Mouse (Mus musculus): ENCODE data around the gene Strn4. TPM values are rescaled to one million over a fixed set of nuclear protein-coding genes. Genes with fewer than 3 reads are reported as not detected.

Gene Strn4
- polyA plus RNA-seq (2021; fragmentation: Nextera tagmentation) = 39.6 and 117 TPM in 2 replicates
- long read RNA-seq, experiment 1, transcript Strn4-201 (18 exons, 3,535 nt) = major isoform, 51 of 188 reads
- long read RNA-seq, experiment 1, partial matches to known transcripts = 96 of 188 reads
- long read RNA-seq, experiment 1, other reads (novel, unspliced or antisense) = 39 of 188 reads
- long read RNA-seq, experiment 2, transcript Strn4-201 (18 exons, 3,535 nt) = major isoform, 10 of 57 reads
- long read RNA-seq, experiment 2, partial matches to known transcripts = 44 of 57 reads
- long read RNA-seq, experiment 2, other reads (novel, unspliced or antisense) = 2 of 57 reads

GRCm38 (mm10) chr7:16815351-16815941 lies at the start of gene Strn4:
Strn4 (plus strand) TSS chr7:16815889.

GRCm38 (mm10) chr7:16780825-16781554 lies 34.7 kb upstream of the Strn4 start, which contains the start of gene Slc1a5:
Slc1a5 (plus strand) TSS chr7:16781340.

GRCm38 (mm10) chr7:16816475-16817122 lies 910 bp downstream of the Strn4 start, which contains the start of gene Fkrp:
Fkrp (minus strand) TSS chr7:16816732.

DNA sequence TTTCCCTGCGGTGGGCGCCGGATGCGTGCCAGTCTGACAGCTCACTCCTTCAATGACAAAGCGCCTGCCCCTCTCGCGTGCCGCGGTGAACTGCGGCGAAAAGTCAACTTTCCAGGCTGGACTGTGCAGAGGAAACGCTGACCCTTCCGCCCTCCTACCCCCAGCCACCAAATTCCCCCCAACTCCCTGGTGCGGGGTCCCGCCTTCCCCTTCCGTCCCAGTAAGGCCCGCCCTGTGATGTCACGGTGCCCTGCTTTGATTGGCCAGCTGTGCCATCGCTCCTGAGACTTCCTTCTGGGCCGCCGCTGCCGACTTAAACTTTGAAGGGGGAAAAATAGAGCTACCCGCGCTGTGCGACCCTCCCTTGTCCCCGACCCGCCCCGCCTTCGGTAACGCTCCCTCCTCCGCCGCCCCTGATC lies 27.0 kb downstream of the Strn4 start, which contains the start of gene Prkd2:
Gene Prkd2, plus strand, starts transcription at position 258 of the 419 bp plus-strand sequence.

GRCm38 (mm10) chr7:16875310-16875325 lies 59.4 kb downstream of the Strn4 start, which contains the start of gene Dact3:
Dact3 (plus strand) TSS chr7:16875317.

Other genes with a start within 250 kb of the Strn4 start
- gene Arhgap35, start 200.9 kb upstream of the Strn4 start, polyA plus RNA-seq (2021; fragmentation: Nextera tagmentation) = 11.7 and 14.0 TPM in 2 replicates
- gene Ceacam15, start 140.2 kb upstream of the Strn4 start, polyA plus RNA-seq (2021; fragmentation: Nextera tagmentation) = 0.18 TPM in 1 of 2 replicates, not detected in the other
- 0.23 and 0.48 TPM in 2 replicates for gene Ceacam9, start 94.0 kb upstream of the Strn4 start, polyA plus RNA-seq (2021; fragmentation: Nextera tagmentation)
- gene Ap2s1, start 77.5 kb upstream of the Strn4 start, polyA plus RNA-seq (2021; fragmentation: Nextera tagmentation) = 462 and 560 TPM in 2 replicates
- gene Slc1a5, start 34.5 kb upstream of the Strn4 start, polyA plus RNA-seq (2021; fragmentation: Nextera tagmentation) = 0.74 and 1.7 TPM in 2 replicates
- 22.6 and 23.2 TPM in 2 replicates for gene Fkrp, start 843 bp downstream of the Strn4 start, polyA plus RNA-seq (2021; fragmentation: Nextera tagmentation)
- gene Prkd2, start 27.0 kb downstream of the Strn4 start, polyA plus RNA-seq (2021; fragmentation: Nextera tagmentation) = 0.92 and 1.4 TPM in 2 replicates
- gene Dact3, start 59.4 kb downstream of the Strn4 start, polyA plus RNA-seq (2021; fragmentation: Nextera tagmentation) = 11.7 and 14.8 TPM in 2 replicates
- gene Gng8, start 75.9 kb downstream of the Strn4 start, polyA plus RNA-seq (2021; fragmentation: Nextera tagmentation) = 4.2 and 7.8 TPM in 2 replicates
- not detected in 2 replicates for gene Ptgir, start 90.6 kb downstream of the Strn4 start, polyA plus RNA-seq (2021; fragmentation: Nextera tagmentation)
- gene Calm3, start 108.2 kb downstream of the Strn4 start, polyA plus RNA-seq (2021; fragmentation: Nextera tagmentation) = 463 and 548 TPM in 2 replicates
- gene Pnmal2, start 128.8 kb downstream of the Strn4 start, polyA plus RNA-seq (2021; fragmentation: Nextera tagmentation) = 78.1 and 86.9 TPM in 2 replicates
- gene Pnmal1, start 143.8 kb downstream of the Strn4 start, polyA plus RNA-seq (2021; fragmentation: Nextera tagmentation) = 54.7 and 66.6 TPM in 2 replicates
- gene Gm42372, start 167.2 kb downstream of the Strn4 start, polyA plus RNA-seq (2021; fragmentation: Nextera tagmentation) = 12.2 and 12.7 TPM in 2 replicates
- gene Ccdc8, start 176.8 kb downstream of the Strn4 start, polyA plus RNA-seq (2021; fragmentation: Nextera tagmentation) = 0.26 and 0.40 TPM in 2 replicates
- gene Ppp5c, start 212.0 kb downstream of the Strn4 start, polyA plus RNA-seq (2021; fragmentation: Nextera tagmentation) = 143 and 174 TPM in 2 replicates
- gene Hif3a, start 246.5 kb downstream of the Strn4 start, polyA plus RNA-seq (2021; fragmentation: Nextera tagmentation) = 0.82 and 1.1 TPM in 2 replicates

Measured in left cerebral cortex, adult 6 months (tissue).